15 mouse cellular contexts compared by ENCODE assay signal in the genomic region with DNA sequence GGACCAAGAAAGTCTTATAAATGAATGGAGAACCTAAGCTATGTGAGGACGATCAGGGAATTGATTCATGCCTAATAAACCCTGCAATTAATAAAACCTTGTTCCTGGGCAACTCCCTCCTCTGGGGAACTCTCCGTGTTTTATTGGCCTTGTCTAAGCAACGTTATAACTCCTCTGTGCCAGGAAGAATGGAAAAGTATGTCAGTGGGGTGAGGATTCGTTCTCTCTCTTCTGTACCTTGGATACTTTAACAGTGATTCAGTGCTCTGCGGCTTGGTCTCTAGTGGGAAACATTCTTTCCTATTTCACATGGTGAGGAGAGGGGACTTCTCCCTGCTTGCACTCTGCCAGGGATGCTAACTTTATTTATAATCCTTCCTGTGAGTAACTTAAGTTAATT.
"Had no signal": no experiment of that assay in that cellular context is flagged by ENCODE, and none has a peak within 500 bp of the region (broad histone marks: within the 10 kb centered on the region; RNA-seq: fewer than 3 reads in every experiment).

No protein-coding gene starts in this region.

- H3K9me3 ChIP-seq: hindbrain, embryonic 15.5 days; limb, embryonic 15.5 days had no signal

- H3K4me3 ChIP-seq: hindbrain, embryonic 15.5 days; layer of hippocampus, adult 2 months; limb, embryonic 15.5 days had no signal

- H3K4me2 ChIP-seq: hindbrain, embryonic 15.5 days; limb, embryonic 15.5 days; liver, embryonic 11.5 days; lung, embryonic 14.5 days had no signal

- ATAC-seq: intestine, postnatal 0 days; liver, postnatal 0 days; lung, postnatal 0 days had no signal

- H3K36me3 ChIP-seq: hindbrain, embryonic 15.5 days; limb, embryonic 15.5 days had no signal

- H3K27me3 ChIP-seq: hindbrain, embryonic 15.5 days; limb, embryonic 15.5 days had no signal

- DNase-seq: kidney, adult 2 months; kidney, postnatal 14 days; layer of hippocampus, adult 9-11 months; liver, postnatal 0 days; lung, embryonic 14.5 days; midbrain, embryonic 14.5 days; thymus, postnatal 36 days had no signal

- H3K4me1 ChIP-seq: hindbrain, embryonic 15.5 days; limb, embryonic 15.5 days had no signal

- H3K9ac ChIP-seq: hindbrain, embryonic 15.5 days; limb, embryonic 15.5 days; liver, embryonic 14.5 days; liver, postnatal 0 days; lung, embryonic 14.5 days had no signal

- H3K27ac ChIP-seq: hindbrain, embryonic 15.5 days; layer of hippocampus, adult 2 months; limb, embryonic 15.5 days; liver, embryonic 14.5 days; macrophage had no signal
